ENCODE assay signal across 8 mouse cellular contexts in the genomic region with DNA sequence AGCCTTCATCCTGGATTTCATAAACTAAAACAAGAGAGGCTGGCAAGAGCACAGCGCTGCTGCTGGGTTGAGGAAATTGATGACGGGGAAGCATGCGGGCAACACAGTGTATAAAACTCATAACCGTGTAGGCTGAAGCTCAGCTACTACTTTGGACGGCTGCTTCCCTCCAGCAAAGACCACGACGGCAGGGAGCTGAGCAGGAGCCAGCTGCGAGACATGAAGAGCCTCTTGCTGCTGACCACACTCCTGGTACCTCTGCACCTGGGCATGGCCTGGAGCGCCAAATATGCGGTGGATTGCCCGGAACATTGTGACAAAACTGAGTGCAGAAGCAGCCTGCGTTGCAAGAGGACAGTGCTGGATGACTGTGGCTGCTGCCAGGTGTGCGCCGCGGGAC. TPM values are rescaled to one million over a fixed set of nuclear protein-coding genes. Genes with fewer than 3 reads are reported as not detected.
DNase-seq lines count a peak whose midpoint lies in the region; ATAC-seq and TF ChIP-seq lines count a peak whose summit lies in the region.

A gene (plus strand): TSS at position 36 of the 400 bp plus-strand sequence.

- WGBS in intestine, embryonic 14.5 days: 31% methylated on average over 15 of the region's 15 CpGs
- WGBS in intestine, postnatal 0 days: 27% methylated on average over 15 of the region's 15 CpGs
- WGBS in limb, embryonic 10.5 days: 51% methylated on average over 15 of the region's 15 CpGs
- 56% methylated on average over 15 of the region's 15 CpGs for WGBS in neural tube, embryonic 13.5 days

- no peak for DNase-seq in intestine, embryonic 14.5 days (ENCODE audit: low spot score)
- DNase-seq in limb, embryonic 10.5 days (ENCODE audit: low spot score): no peak
- DNase-seq in right cerebral cortex, postnatal 36 days (ENCODE audit: low spot score in 2 of 2): no peak
- no peak for DNase-seq in retina, embryonic 14.5 days (ENCODE audit: low spot score)
- DNase-seq in cerebellum, adult 11 months: no peak

- ATAC-seq in intestine, embryonic 14.5 days (replicated peaks; ENCODE audit: low FRiP score, low TSS enrichment, low read depth): no peak
- ATAC-seq in intestine, postnatal 0 days: no peak
- ATAC-seq in granulocyte monocyte progenitor cell, adult 5-6 weeks (replicated peaks; ENCODE audit: poor library complexity, severe bottlenecking): peak; percentile 13; the same call in 1 of the 2 replicates
- no peak for ATAC-seq in neural tube, embryonic 13.5 days (ENCODE audit: low read depth)

- H3K4me1 ChIP-seq in intestine, embryonic 14.5 days (replicated peaks; ENCODE audit: control insufficient read depth, insufficient read depth, low read length): no peaks in the 10 kb centered on the region
- H3K4me1 ChIP-seq in intestine, postnatal 0 days (replicated peaks; ENCODE audit: control insufficient read depth, insufficient read depth, low read length): no peaks in the 10 kb centered on the region
- peaks cover 26% of the 10 kb centered on the region for H3K4me1 ChIP-seq in limb, embryonic 10.5 days
- no peaks in the 10 kb centered on the region; the same call in 1 of the 2 replicates for H3K4me1 ChIP-seq in neural tube, embryonic 13.5 days (replicated peaks)

- H3K27ac ChIP-seq in intestine, embryonic 14.5 days (ENCODE audit: low read depth): no peak within 1 kb of the TSS
- no peak within 1 kb of the TSS for H3K27ac ChIP-seq in intestine, postnatal 0 days (ENCODE audit: low read depth, low read length)
- 0 out of 2 replicates have a peak within 1 kb of the TSS, but pooled peaks have one; percentile 42 for H3K27ac ChIP-seq in limb, embryonic 10.5 days
- H3K27ac ChIP-seq in neural tube, embryonic 13.5 days (replicated peaks): no peak within 1 kb of the TSS

- H3K4me2 ChIP-seq in intestine, embryonic 14.5 days (ENCODE audit: low read length): peak within 1 kb of the TSS; percentile 9; the same call in 1 of the 2 replicates
- no peak within 1 kb of the TSS for H3K4me2 ChIP-seq in intestine, postnatal 0 days (replicated peaks; ENCODE audit: low read depth)
- H3K4me2 ChIP-seq in neural tube, embryonic 13.5 days: peak within 1 kb of the TSS; percentile 30

- no peaks in the 10 kb centered on the region for H3K36me3 ChIP-seq in intestine, embryonic 14.5 days (ENCODE audit: control insufficient read depth, insufficient read depth, low read length)
- H3K36me3 ChIP-seq in intestine, postnatal 0 days (ENCODE audit: control insufficient read depth, insufficient read depth): no peaks in the 10 kb centered on the region
- H3K36me3 ChIP-seq in limb, embryonic 10.5 days: no peaks in the 10 kb centered on the region
- no peaks in the 10 kb centered on the region for H3K36me3 ChIP-seq in neural tube, embryonic 13.5 days

- TF ChIP-seq CTCF in intestine, postnatal 0 days (IDR thresholded peaks at IDR 0.05; ENCODE audit: low read depth): no peak

- no peaks in the 10 kb centered on the region for H3K9me3 ChIP-seq in intestine, embryonic 14.5 days (ENCODE audit: control insufficient read depth, low read length)
- no peaks in the 10 kb centered on the region for H3K9me3 ChIP-seq in intestine, postnatal 0 days (ENCODE audit: control insufficient read depth)
- H3K9me3 ChIP-seq in limb, embryonic 10.5 days (replicated peaks): no peaks in the 10 kb centered on the region
- H3K9me3 ChIP-seq in neural tube, embryonic 13.5 days: no peaks in the 10 kb centered on the region

- 0 out of 2 replicates have a peak within 1 kb of the TSS, but pooled peaks have one; percentile 1 for H3K4me3 ChIP-seq in intestine, embryonic 14.5 days (ENCODE audit: low read depth, low read length)
- H3K4me3 ChIP-seq in intestine, postnatal 0 days (ENCODE audit: low read depth, low read length): no peak within 1 kb of the TSS
- peak within 1 kb of the TSS; percentile 4; the same call in 1 of the 2 replicates for H3K4me3 ChIP-seq in limb, embryonic 10.5 days
- H3K4me3 ChIP-seq in neural tube, embryonic 13.5 days: 0 out of 2 replicates have a peak within 1 kb of the TSS, but pooled peaks have one; percentile 9

- H3K27me3 ChIP-seq in intestine, embryonic 14.5 days (replicated peaks; ENCODE audit: control insufficient read depth, insufficient read depth, low read length): 0 out of 2 replicates have a peak, but pooled peaks cover 7% of the 10 kb centered on the region
- H3K27me3 ChIP-seq in intestine, postnatal 0 days (replicated peaks; ENCODE audit: control insufficient read depth, insufficient read depth, low read length): no peaks in the 10 kb centered on the region
- peaks cover 13% of the 10 kb centered on the region for H3K27me3 ChIP-seq in limb, embryonic 10.5 days (ENCODE audit: low read depth, poor library complexity, severe bottlenecking)
- H3K27me3 ChIP-seq in neural tube, embryonic 13.5 days: 0 out of 2 replicates have a peak, but pooled peaks cover 5% of the 10 kb centered on the region

- H3K9ac ChIP-seq in intestine, embryonic 14.5 days (ENCODE audit: low read length): no peak within 1 kb of the TSS
- H3K9ac ChIP-seq in intestine, postnatal 0 days (ENCODE audit: low read depth, low read length): no peak within 1 kb of the TSS
- no peak within 1 kb of the TSS for H3K9ac ChIP-seq in neural tube, embryonic 13.5 days

RNA-seq across cellular contexts. Expression of the gene that starts here (rescaled TPM):
- polyA plus RNA-seq in intestine, embryonic 14.5 days (2014; fragmentation: Nextera tagmentation; extraction: Ambion mirVana): 3.7 and 4.4 TPM in 2 replicates
- polyA plus RNA-seq in intestine, postnatal 0 days (2015; fragmentation: Nextera tagmentation; extraction: Ambion mirVana): 3.4 and 3.6 TPM in 2 replicates
- not detected in 2 replicates for total RNA-seq in granulocyte monocyte progenitor cell, adult 5-6 weeks (2014; fragmentation: Nextera tagmentation)
- total RNA-seq in granulocyte monocyte progenitor cell, adult 5-6 weeks (2017): not detected in 2 replicates
- 2.9 and 4.2 TPM in 2 replicates for polyA plus RNA-seq in limb, embryonic 10.5 days (2016; fragmentation: Nextera tagmentation; extraction: Ambion mirVana)
- 1.5 and 1.7 TPM in 2 replicates for polyA plus RNA-seq in neural tube, embryonic 13.5 days (2015; fragmentation: Nextera tagmentation; extraction: Ambion mirVana)

Comparison
In these comparisons a context has a peak if more than half of its experiments do, and no peak if none do; other contexts are left out.
1. Peak in ATAC-seq in granulocyte monocyte progenitor cell, adult 5-6 weeks; RNA of the gene not detected or under 1 TPM.